Mouse (Mus musculus) mammary gland, adult 2 months (tissue): ENCODE results near the gene Nudt17. TPM values are rescaled to one million over a fixed set of nuclear protein-coding genes. Genes with fewer than 3 reads are reported as not detected.

ENCODE experiments used
- polyA plus RNA-seq: library from polyadenylated mRNA; depleted of rRNA; stranded (reverse); fragments of >200 nt; gene quantifications from 2 replicates; pipeline ENCODE4 v1.2.3, GENCODE M21; 2012; ENCODE audit warnings: low replicate concordance; rRNA removed

Gene Nudt17
- polyA plus RNA-seq, result 12.9 and 18.1 TPM in 2 replicates

GRCm38 (mm10) chr3:96707903-96708683 is at the start of gene Nudt17:
Nudt17 (minus strand) TSS chr3:96708562.

GRCm38 (mm10) chr3:96727343-96727827 is 19.0 kb upstream of the Nudt17 start, which contains the start of the genes Polr3c and Rnf115:
Polr3c (minus strand) TSS chr3:96727628.
Rnf115 (plus strand) TSS chr3:96727664.

GRCm38 (mm10) chr3:96696198-96696765 is 12.1 kb downstream of the Nudt17 start, which contains the start of gene Pias3:
Pias3 (plus strand) TSS chr3:96696384.

GRCm38 (mm10) chr3:96669727-96670468 is 38.5 kb downstream of the Nudt17 start, which contains the start of gene Ankrd35:
Ankrd35 (plus strand) TSS chr3:96670131.

Other genes starting within 250 kb of the Nudt17 start
- gene Hfe2, start 183.4 kb downstream of the Nudt17 start, polyA plus RNA-seq, result 0.68 and 132 TPM in 2 replicates
- gene Txnip, start 150.6 kb downstream of the Nudt17 start, polyA plus RNA-seq, result 685 and 1,326 TPM in 2 replicates
- gene Gm16253, start 131.6 kb downstream of the Nudt17 start, polyA plus RNA-seq, result not detected in 2 replicates
- 17.5 and 21.4 TPM in 2 replicates for gene Polr3gl, start 114.4 kb downstream of the Nudt17 start, polyA plus RNA-seq
- 0.49 and 0.62 TPM in 2 replicates for gene Ankrd34a, start 111.9 kb downstream of the Nudt17 start, polyA plus RNA-seq
- 19.1 and 35.6 TPM in 2 replicates for gene Lix1l, start 107.4 kb downstream of the Nudt17 start, polyA plus RNA-seq
- gene Rbm8a, start 78.6 kb downstream of the Nudt17 start, polyA plus RNA-seq, result 3.5 and 7.0 TPM in 2 replicates
- gene Pex11b, start 73.2 kb downstream of the Nudt17 start, polyA plus RNA-seq, result 28.7 and 53.0 TPM in 2 replicates
- gene Gm42957, start 73.1 kb downstream of the Nudt17 start, polyA plus RNA-seq, result 0.10 and 0.43 TPM in 2 replicates
- gene Itga10, start 63.0 kb downstream of the Nudt17 start, polyA plus RNA-seq, result 1.2 and 3.6 TPM in 2 replicates
- gene Ankrd35, start 38.4 kb downstream of the Nudt17 start, polyA plus RNA-seq, result 1.3 and 2.9 TPM in 2 replicates
- gene Pias3, start 12.2 kb downstream of the Nudt17 start, polyA plus RNA-seq, result 48.5 and 50.7 TPM in 2 replicates
- 26.8 and 36.6 TPM in 2 replicates for gene Polr3c, start 19.1 kb upstream of the Nudt17 start, polyA plus RNA-seq
- gene Rnf115, start 19.1 kb upstream of the Nudt17 start, polyA plus RNA-seq, result 16.1 and 27.1 TPM in 2 replicates
- 0.10 and 0.18 TPM in 2 replicates for gene Pdzk1, start 120.7 kb upstream of the Nudt17 start, polyA plus RNA-seq
- 1.3 and 1.5 TPM in 2 replicates for gene Cd160, start 120.8 kb upstream of the Nudt17 start, polyA plus RNA-seq
- 4.3 and 8.5 TPM in 2 replicates for gene Gja5, start 196.1 kb upstream of the Nudt17 start, polyA plus RNA-seq
- gene Gpr89, start 196.8 kb upstream of the Nudt17 start, polyA plus RNA-seq, result 7.9 and 24.4 TPM in 2 replicates
- not detected in 2 replicates for gene Gja8, start 217.5 kb upstream of the Nudt17 start, polyA plus RNA-seq